16 mouse cellular contexts compared by ENCODE assay signal in the genomic region with DNA sequence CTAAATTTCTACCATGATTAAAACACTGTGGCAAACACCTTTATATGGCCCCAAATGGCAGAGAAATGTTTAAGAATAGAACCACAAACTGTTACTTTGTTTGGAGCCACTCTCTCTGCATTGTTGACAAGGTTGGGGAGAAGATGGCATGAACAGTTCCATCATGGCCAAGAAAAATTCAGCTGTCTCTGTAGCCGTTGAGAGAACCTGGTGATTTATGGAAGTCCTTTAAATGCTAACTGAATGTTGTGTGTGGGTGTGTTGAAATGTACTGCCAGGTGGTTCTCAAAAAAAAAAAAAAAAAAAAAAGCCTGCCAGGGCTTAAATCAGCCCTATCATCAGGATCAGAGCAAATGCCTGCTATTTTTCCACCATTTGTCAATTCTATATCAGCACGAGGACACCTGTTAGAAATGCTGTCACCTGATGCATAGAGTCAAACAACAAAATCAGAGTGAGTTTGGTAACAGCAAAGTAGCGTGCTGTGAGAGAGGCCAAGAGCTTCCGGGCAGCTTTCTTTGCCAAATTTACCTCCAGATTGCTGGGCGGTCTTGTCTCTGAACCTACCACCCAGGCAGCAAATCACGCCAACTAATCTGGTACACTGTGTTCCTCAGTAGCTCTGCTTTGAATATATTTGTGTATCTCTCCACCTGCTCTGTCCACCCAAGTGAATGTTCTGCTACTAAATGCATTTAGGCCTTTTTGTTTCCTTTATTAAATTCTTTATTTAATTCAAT.
DNase-seq lines count a peak whose midpoint lies in the region; ATAC-seq and TF ChIP-seq lines count a peak whose summit lies in the region.
"Had no signal": no experiment of that assay in that cellular context is flagged by ENCODE, and none has a peak within 500 bp of the region (broad histone marks: within the 10 kb centered on the region; RNA-seq: fewer than 3 reads in every experiment).

No protein-coding gene starts in this region.

- H3K4me1 ChIP-seq in thymus, adult 2 months (replicated peaks; ENCODE audit: control insufficient read depth, insufficient read depth, low read length): no peaks in the 10 kb centered on the region
- H3K4me1 ChIP-seq: hindbrain, embryonic 15.5 days; limb, embryonic 12.5 days; midbrain, embryonic 15.5 days; neural tube, embryonic 13.5 days; stomach, embryonic 15.5 days had no signal

- ATAC-seq in frontal cortex, adult (ENCODE audit: low TSS enrichment): peak; percentile 86
- ATAC-seq: forebrain, embryonic 14.5 days; midbrain, embryonic 15.5 days had no signal

- 83% methylated on average over 6 of the region's 6 CpGs for WGBS in thymus, adult 2 months

- no peak for DNase-seq in frontal cortex, postnatal 10 days (ENCODE audit: low spot score in 2 of 2)
- peak; percentile 87 to 92 for DNase-seq in cerebellum, adult 18-20 months
- peak; percentile 86 for DNase-seq in gonadal fat pad, adult 2 months (ENCODE audit: low read depth)
- peak; percentile 14 to 43 for DNase-seq in left cerebral cortex, adult 2 months (ENCODE audit: extremely low spot score in 1 of 2, low spot score in 2 of 2)
- DNase-seq in thymus, adult 2 months: no peak
- DNase-seq in lung, postnatal 14 days: no peak
- DNase-seq in heart, postnatal 25 days (ENCODE audit: low spot score): no peak
- DNase-seq: adrenal gland, adult 2 months had no signal

- peak overlapping the region; percentile 67 for H3K27ac ChIP-seq in left cerebral cortex, adult 2 months
- no peak overlapping the region for H3K27ac ChIP-seq in thymus, adult 2 months (ENCODE audit: control insufficient read depth, insufficient read depth, low read length)
- H3K27ac ChIP-seq: hindbrain, embryonic 15.5 days; limb, embryonic 12.5 days; macrophage; midbrain, embryonic 15.5 days; neural tube, embryonic 13.5 days; stomach, embryonic 15.5 days had no signal

- no peak for TF ChIP-seq POLR2A in thymus, adult 2 months (IDR thresholded peaks at IDR 0.05; ENCODE audit: control insufficient read depth, extremely low read depth, insufficient read depth, low read length, poor library complexity)

- H3K36me3 ChIP-seq in thymus, adult 2 months (ENCODE audit: control insufficient read depth, insufficient read depth, low read length): no peaks in the 10 kb centered on the region
- H3K36me3 ChIP-seq: hindbrain, embryonic 15.5 days; limb, embryonic 12.5 days; midbrain, embryonic 15.5 days; neural tube, embryonic 13.5 days; stomach, embryonic 15.5 days had no signal

- intact Hi-C loops in left cerebral cortex, adult 2 months (cut with DNase I): loop anchor here (1.0 to 10.0 kb wide), 7 partner anchors 27 to 752 kb away; no protein-coding TSS in a partner anchor
- intact Hi-C loops in heart, postnatal 25 days (cut with DNase I): no loop called here

- no peaks in the 10 kb centered on the region for H3K27me3 ChIP-seq in thymus, adult 2 months (ENCODE audit: control insufficient read depth, insufficient read depth, low read length)
- H3K27me3 ChIP-seq: hindbrain, embryonic 15.5 days; limb, embryonic 12.5 days; midbrain, embryonic 15.5 days; neural tube, embryonic 13.5 days; stomach, embryonic 15.5 days had no signal

- H3K4me3 ChIP-seq in left cerebral cortex, adult 2 months: no peak overlapping the region
- H3K4me3 ChIP-seq in thymus, adult 2 months (ENCODE audit: control insufficient read depth, insufficient read depth, low read length): no peak overlapping the region
- H3K4me3 ChIP-seq: hindbrain, embryonic 15.5 days; limb, embryonic 12.5 days; midbrain, embryonic 15.5 days; neural tube, embryonic 13.5 days; stomach, embryonic 15.5 days had no signal

- no peak for TF ChIP-seq CTCF in left cerebral cortex, adult 2 months (IDR thresholded peaks at IDR 0.05)
- TF ChIP-seq CTCF in thymus, adult 2 months (IDR thresholded peaks at IDR 0.05; ENCODE audit: borderline replicate concordance, control insufficient read depth, extremely low read depth, insufficient read depth, low read length, poor library complexity): no peak

Comparison
In these comparisons a context has a peak if more than half of its experiments do, and no peak if none do; other contexts are left out.
1. DNase-seq: peak in cerebellum, adult 18-20 months (2 of 2), gonadal fat pad, adult 2 months (single experiment) and left cerebral cortex, adult 2 months (2 of 2); none in frontal cortex, postnatal 10 days (0 of 2), thymus, adult 2 months (single experiment), lung, postnatal 14 days (single experiment) and heart, postnatal 25 days (single experiment).